In the genomic region with DNA sequence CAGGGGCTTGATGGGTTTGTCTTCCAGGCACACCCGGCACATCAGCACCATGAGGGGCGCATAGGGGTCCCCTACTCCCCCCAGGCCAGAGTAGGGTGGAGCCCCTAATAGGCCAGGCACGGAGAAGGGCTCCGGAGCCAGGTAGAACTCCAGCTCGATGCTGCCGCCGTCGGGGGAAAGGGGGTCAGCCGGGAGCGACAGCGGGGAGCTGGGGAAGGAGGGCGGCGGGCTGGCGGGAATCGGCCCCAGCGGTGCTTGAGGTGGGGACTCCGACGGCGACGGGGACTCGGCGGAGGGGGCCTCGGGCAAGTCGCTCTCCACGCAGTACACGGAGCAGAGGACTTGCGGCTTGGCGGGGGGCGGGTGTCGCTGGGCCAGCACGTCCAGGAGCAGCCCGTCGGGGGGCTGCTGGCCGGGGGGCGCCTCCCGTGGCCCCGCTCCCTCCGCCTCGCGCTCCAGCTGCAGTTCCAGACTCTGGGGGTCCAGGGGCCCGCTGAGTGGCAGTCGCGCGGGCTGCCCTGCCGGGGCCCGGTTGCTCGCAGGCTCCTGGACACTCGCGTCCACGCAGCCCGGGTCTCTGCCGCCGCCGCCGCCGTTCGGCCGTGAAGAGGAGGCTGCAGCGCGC, we compare ENCODE assay signal across 8 mouse cellular contexts. TPM values are rescaled to one million over a fixed set of nuclear protein-coding genes. Genes with fewer than 3 reads are reported as not detected.
DNase-seq lines count a peak whose midpoint lies in the region; ATAC-seq and TF ChIP-seq lines count a peak whose summit lies in the region.

No protein-coding gene starts in this region.

- 2% methylated on average over 42 of the region's 60 CpGs for WGBS in forebrain, postnatal 0 days
- under 1% methylated on average over 39 of the region's 60 CpGs for WGBS in hindbrain, embryonic 15.5 days
- WGBS in liver, embryonic 11.5 days, result 3% methylated on average over 50 of the region's 60 CpGs
- WGBS in neural tube, embryonic 11.5 days, result under 1% methylated on average over 49 of the region's 60 CpGs

- H3K27me3 ChIP-seq in forebrain, postnatal 0 days (ENCODE audit: insufficient read depth, low read length), result no peaks in the 10 kb centered on the region
- H3K27me3 ChIP-seq in hindbrain, embryonic 15.5 days, result no peaks in the 10 kb centered on the region
- H3K27me3 ChIP-seq in liver, embryonic 11.5 days (replicated peaks; ENCODE audit: control insufficient read depth, insufficient read depth, low read length), result peaks cover 24% of the 10 kb centered on the region
- H3K27me3 ChIP-seq in neural tube, embryonic 11.5 days (ENCODE audit: control insufficient read depth, insufficient read depth, low read length), result no peaks in the 10 kb centered on the region

- no peaks in the 10 kb centered on the region for H3K36me3 ChIP-seq in forebrain, postnatal 0 days (ENCODE audit: insufficient read depth)
- no peaks in the 10 kb centered on the region for H3K36me3 ChIP-seq in hindbrain, embryonic 15.5 days
- H3K36me3 ChIP-seq in liver, embryonic 11.5 days (ENCODE audit: control insufficient read depth, insufficient read depth, low read length), result no peaks in the 10 kb centered on the region
- no peaks in the 10 kb centered on the region for H3K36me3 ChIP-seq in neural tube, embryonic 11.5 days (ENCODE audit: control insufficient read depth, insufficient read depth, low read length)

- H3K9ac ChIP-seq in forebrain, postnatal 0 days, result peak overlapping the region; percentile 93
- peak overlapping the region; percentile 99 for H3K9ac ChIP-seq in hindbrain, embryonic 15.5 days
- peak overlapping the region; percentile 76 for H3K9ac ChIP-seq in liver, embryonic 11.5 days (ENCODE audit: low read depth, low read length)
- peak overlapping the region; percentile 92 for H3K9ac ChIP-seq in neural tube, embryonic 11.5 days (ENCODE audit: low read length)

- peak overlapping the region; percentile 77 for H3K27ac ChIP-seq in forebrain, postnatal 0 days (ENCODE audit: low read depth, low read length)
- H3K27ac ChIP-seq in hindbrain, embryonic 15.5 days (replicated peaks), result peak overlapping the region; percentile 85
- no peak overlapping the region for H3K27ac ChIP-seq in liver, embryonic 11.5 days (ENCODE audit: low read depth, low read length)
- peak overlapping the region; percentile 64 for H3K27ac ChIP-seq in neural tube, embryonic 11.5 days (ENCODE audit: low read depth, low read length)

- peak overlapping the region; percentile 87 for H3K4me3 ChIP-seq in forebrain, postnatal 0 days (ENCODE audit: low read depth, low read length)
- peak overlapping the region; percentile 97 for H3K4me3 ChIP-seq in hindbrain, embryonic 15.5 days
- peak overlapping the region; percentile 71 for H3K4me3 ChIP-seq in liver, embryonic 11.5 days (ENCODE audit: low read depth, low read length)
- peak overlapping the region; percentile 86 for H3K4me3 ChIP-seq in neural tube, embryonic 11.5 days (ENCODE audit: low read depth, low read length)

- peak; percentile 52 for ATAC-seq in forebrain, postnatal 0 days
- peak; percentile 61 for ATAC-seq in hindbrain, embryonic 15.5 days (ENCODE audit: low FRiP score, low read depth)
- peak; percentile 32 for ATAC-seq in liver, embryonic 11.5 days (replicated peaks; ENCODE audit: low FRiP score)
- ATAC-seq in neural tube, embryonic 11.5 days (ENCODE audit: insufficient read depth, low FRiP score, low TSS enrichment), result peak; percentile 56
- ATAC-seq in activated CD4-positive, CD25-positive, alpha-beta regulatory T cell, adult 4 months, result no peak

- peak; percentile 36; the same call in 1 of the 2 replicates for TF ChIP-seq CTCF in forebrain, postnatal 0 days (IDR thresholded peaks at IDR 0.05; ENCODE audit: low read depth)

- peak overlapping the region; percentile 86 for H3K4me2 ChIP-seq in forebrain, postnatal 0 days (ENCODE audit: low read depth)
- peak overlapping the region; percentile 92 for H3K4me2 ChIP-seq in hindbrain, embryonic 15.5 days
- peak overlapping the region; percentile 80 for H3K4me2 ChIP-seq in liver, embryonic 11.5 days
- peak overlapping the region; percentile 68 for H3K4me2 ChIP-seq in neural tube, embryonic 11.5 days (ENCODE audit: low read depth)

- no peaks in the 10 kb centered on the region for H3K9me3 ChIP-seq in forebrain, postnatal 0 days (ENCODE audit: low read length)
- H3K9me3 ChIP-seq in hindbrain, embryonic 15.5 days, result no peaks in the 10 kb centered on the region
- no peaks in the 10 kb centered on the region for H3K9me3 ChIP-seq in liver, embryonic 11.5 days (ENCODE audit: control insufficient read depth, low read length)
- no peaks in the 10 kb centered on the region for H3K9me3 ChIP-seq in neural tube, embryonic 11.5 days (ENCODE audit: control insufficient read depth, low read length)

- H3K4me1 ChIP-seq in forebrain, postnatal 0 days (ENCODE audit: insufficient read depth), result peaks cover 18% of the 10 kb centered on the region
- H3K4me1 ChIP-seq in hindbrain, embryonic 15.5 days (replicated peaks), result peaks cover 42% of the 10 kb centered on the region
- peaks cover 5% of the 10 kb centered on the region for H3K4me1 ChIP-seq in liver, embryonic 11.5 days (replicated peaks; ENCODE audit: control insufficient read depth, insufficient read depth, low read length)
- H3K4me1 ChIP-seq in neural tube, embryonic 11.5 days (ENCODE audit: control insufficient read depth, insufficient read depth, low read length), result peaks cover 6% of the 10 kb centered on the region; the same call in 1 of the 2 replicates

- peak; percentile 12 for DNase-seq in right cerebral cortex, adult 18-20 months
- DNase-seq in right cerebral cortex, postnatal 36 days (ENCODE audit: low spot score in 2 of 2), result no peak
- peak; percentile 53 for DNase-seq in cerebellum, adult 18-20 months
- peak; percentile 41 for DNase-seq in forebrain, postnatal 0 days
- DNase-seq in liver, embryonic 11.5 days (ENCODE audit: low spot score), result peak; percentile 57
- peak; percentile 58 for DNase-seq in neural tube, embryonic 11.5 days (ENCODE audit: low spot score)

RNA-seq across cellular contexts. Expression of a gene that starts 0.4 kb away (rescaled TPM):
- 10.2 and 14.0 TPM in 2 replicates for total RNA-seq in forebrain, postnatal 0 days (2014; rRNA removed)
- 1.5 and 1.8 TPM in 2 replicates for polyA plus RNA-seq in forebrain, postnatal 0 days (2015; fragmentation: Nextera tagmentation; extraction: Ambion mirVana)
- polyA plus RNA-seq in hindbrain, embryonic 15.5 days (2015; fragmentation: Nextera tagmentation; extraction: Ambion mirVana), result 1.7 and 1.9 TPM in 2 replicates
- polyA plus RNA-seq in liver, embryonic 11.5 days (2014; fragmentation: Nextera tagmentation; extraction: Ambion mirVana), result 0.55 and 0.67 TPM in 2 replicates
- polyA plus RNA-seq in neural tube, embryonic 11.5 days (2014; fragmentation: Nextera tagmentation; extraction: Ambion mirVana), result 1.9 and 2.4 TPM in 2 replicates
- polyA plus RNA-seq in activated CD4-positive, CD25-positive, alpha-beta regulatory T cell, adult 4 months (2017; shearing (Covaris generic)), result not detected

Comparison
In these comparisons a context has a peak if more than half of its experiments do, and no peak if none do; other contexts are left out.
1. DNase-seq: peak in right cerebral cortex, adult 18-20 months (single experiment), cerebellum, adult 18-20 months (2 of 2), forebrain, postnatal 0 days (single experiment), liver, embryonic 11.5 days (single experiment) and neural tube, embryonic 11.5 days (single experiment); none in right cerebral cortex, postnatal 36 days (0 of 2).
2. Peak in every context shown above with its lines, with median percentiles within 50 percentile points of each other: H3K4me2 ChIP-seq, H3K4me3 ChIP-seq and H3K9ac ChIP-seq.